Mouse (Mus musculus) intestine, postnatal 0 days (tissue): ENCODE results near the gene Mrc2. TPM values are rescaled to one million over a fixed set of nuclear protein-coding genes. Genes with fewer than 3 reads are reported as not detected.

Source experiments
- ATAC-seq: fragments of 200-750 bp; cut with Nextera tagmentation; 2 replicates; pipeline ENCODE4 v1.8.0; 2017; ENCODE audit warnings: mild to moderate bottlenecking, moderate TSS enrichment, moderate library complexity
- H3K27ac ChIP-seq: fragments of 300-500 bp; sonication (generic); 2 replicates; pipeline ENCODE4 v1.5.1; 2014; ENCODE audit warnings: mild to moderate bottlenecking, low read depth, low read length, moderate library complexity
- H3K27me3 ChIP-seq: fragments of 300-500 bp; sonication (generic); replicated peaks from 2 replicates; pipeline ENCODE4 v1.6.1; 2014; ENCODE audit warnings: low read length, mixed read lengths; ENCODE audit not compliant: control insufficient read depth, insufficient read depth
- H3K36me3 ChIP-seq: fragments of 300-500 bp; sonication (generic); 2 replicates; pipeline ENCODE4 v1.6.1; 2014; ENCODE audit warnings: mild to moderate bottlenecking, moderate library complexity; ENCODE audit not compliant: control insufficient read depth, insufficient read depth
- H3K4me1 ChIP-seq: fragments of 300-500 bp; sonication (generic); replicated peaks from 2 replicates; pipeline ENCODE4 v1.6.1; 2014; ENCODE audit warnings: antibody characterized with exemption, low read length, mixed read lengths; ENCODE audit not compliant: control insufficient read depth, insufficient read depth
- H3K4me2 ChIP-seq: fragments of 300-500 bp; sonication (generic); replicated peaks from 2 replicates; pipeline ENCODE4 v1.6.1; 2014; ENCODE audit warnings: low read depth, mild to moderate bottlenecking, moderate library complexity
- H3K4me3 ChIP-seq: fragments of 300-500 bp; sonication (generic); 2 replicates; pipeline ENCODE4 v1.5.1; 2014; ENCODE audit warnings: low read depth, low read length
- H3K9ac ChIP-seq: fragments of 300-500 bp; sonication (generic); 2 replicates; pipeline ENCODE4 v1.6.1; 2014; ENCODE audit warnings: mild to moderate bottlenecking, low read depth, low read length
- H3K9me3 ChIP-seq: fragments of 300-500 bp; sonication (generic); 2 replicates; pipeline ENCODE4 v1.6.1; 2016; ENCODE audit warnings: mixed run types; ENCODE audit not compliant: control insufficient read depth
- CTCF ChIP-seq: sonication (generic); IDR thresholded peaks from 2 replicates; pipeline ENCODE4 v1.5.1; 2016; ENCODE audit warnings: low read depth, mild to moderate bottlenecking, control low read depth, antibody characterized with exemption, moderate library complexity
- WGBS: fragments of 180-500 bp; shearing (Covaris S2); extraction: QIAGEN DNeasy Blood & Tissue Kit; methylation state at CpG from one replicate; pipeline ENCODE4 v1.1.7; 2014; 5-methylcytosine and 5-hydroxymethylcytosine counted together
- polyA plus RNA-seq: library from polyadenylated mRNA; unstranded; fragments of >200 nt; fragmentation: Nextera tagmentation; extraction: Ambion mirVana; gene quantifications from 2 replicates; pipeline ENCODE4 v1.2.1, GENCODE M21; 2015

Mrc2 gene
- polyA plus RNA-seq, 1 experiment from 2014 or later: 1.7 TPM

DNA sequence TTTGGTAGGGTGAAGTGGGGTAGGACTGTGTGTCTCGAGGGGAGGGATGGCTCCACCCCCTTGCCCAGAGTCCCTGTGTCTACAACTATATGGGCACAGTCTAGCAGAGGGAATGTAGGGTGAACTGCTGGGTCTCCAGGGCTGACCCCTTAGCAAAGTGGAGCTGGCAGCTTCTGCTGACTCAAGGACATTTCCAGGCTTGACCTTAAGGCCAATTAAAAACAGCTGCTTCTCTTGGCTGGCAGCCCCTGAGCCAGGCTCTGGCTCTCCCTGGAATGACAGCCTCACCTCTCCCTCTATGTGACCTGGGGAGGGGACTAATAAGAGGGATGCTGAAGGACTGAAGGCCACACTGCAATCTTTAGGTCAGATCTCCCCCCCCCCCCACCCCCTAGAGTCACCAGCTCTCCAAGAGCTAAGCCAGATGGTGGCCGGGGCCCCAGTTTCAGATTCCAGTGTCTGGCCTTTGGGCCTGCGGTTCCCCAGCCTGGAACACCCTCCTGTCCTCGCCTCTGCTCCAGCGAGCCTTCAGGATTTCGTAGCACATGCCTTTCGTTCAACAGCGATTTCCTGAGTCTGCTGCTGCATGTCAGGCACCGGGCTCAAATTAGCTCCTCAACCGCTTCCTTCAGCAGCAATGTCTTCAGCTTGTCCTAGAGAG, 20.7 kb downstream of the Mrc2 start:
- no peak for ATAC-seq
- Histone ChIP-seq H3K27ac (no peak overlapping the region), H3K4me1 (no peaks in the 10 kb centered on the region; the same call in 1 of the 2 replicates), H3K36me3 (no peaks in the 10 kb centered on the region), H3K9me3 (no peaks in the 10 kb centered on the region), H3K4me3 (no peak overlapping the region), H3K4me2 (no peak overlapping the region), H3K27me3 (no peaks in the 10 kb centered on the region), H3K9ac (no peak overlapping the region)
- WGBS: 56% methylated on average over 10 of the region's 10 CpGs
- TF ChIP-seq CTCF: no peak

DNA sequence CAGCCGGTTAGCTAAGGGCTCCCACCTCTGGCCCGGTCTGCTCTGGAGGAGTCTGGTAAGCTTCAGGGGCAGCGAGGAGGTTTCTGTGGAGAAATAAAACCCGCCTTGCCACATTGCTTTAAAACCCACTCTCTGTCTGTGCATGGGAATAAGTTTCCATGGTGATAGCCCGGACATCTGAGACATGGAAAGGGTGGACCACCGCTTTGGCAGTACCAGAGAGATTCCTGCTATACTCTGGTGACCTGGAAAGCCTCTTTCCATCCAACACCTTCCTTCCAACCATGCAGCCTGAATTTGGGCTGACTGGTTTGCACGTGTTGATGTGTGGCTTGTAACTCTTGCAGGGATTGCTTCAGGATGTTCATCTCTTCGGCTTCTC, 21.2 kb downstream of the Mrc2 start:
- no peak for ATAC-seq
- Histone ChIP-seq H3K9me3 (no peaks in the 10 kb centered on the region), H3K4me3 (no peak overlapping the region), H3K36me3 (no peaks in the 10 kb centered on the region), H3K27ac (no peak overlapping the region), H3K27me3 (no peaks in the 10 kb centered on the region), H3K4me2 (no peak overlapping the region), H3K9ac (no peak overlapping the region), H3K4me1 (no peaks in the 10 kb centered on the region; the same call in 1 of the 2 replicates)
- no peak for TF ChIP-seq CTCF
- WGBS: 67% methylated on average over 8 of the region's 8 CpGs

GRCm38 (mm10) chr11:105315296-105315695, 22.9 kb downstream of the Mrc2 start:
- Histone ChIP-seq H3K4me3 (no peak overlapping the region), H3K4me1 (no peaks in the 10 kb centered on the region; the same call in 1 of the 2 replicates), H3K27ac (no peak overlapping the region), H3K27me3 (no peaks in the 10 kb centered on the region), H3K36me3 (no peaks in the 10 kb centered on the region), H3K9ac (no peak overlapping the region), H3K4me2 (no peak overlapping the region), H3K9me3 (no peaks in the 10 kb centered on the region)
- WGBS: 88% methylated on average over 8 of the region's 8 CpGs
- ATAC-seq: no peak
- no peak for TF ChIP-seq CTCF

GRCm38 (mm10) chr11:105316121-105316520, 23.7 kb downstream of the Mrc2 start:
- no peaks in the 10 kb centered on the region for H3K9me3 ChIP-seq
- H3K4me2 ChIP-seq: no peak overlapping the region
- H3K4me3 ChIP-seq: no peak overlapping the region
- 93% methylated on average over 4 of the region's 4 CpGs for WGBS
- H3K27me3 ChIP-seq: no peaks in the 10 kb centered on the region
- no peak overlapping the region for H3K27ac ChIP-seq
- no peak for ATAC-seq
- no peaks in the 10 kb centered on the region for H3K36me3 ChIP-seq
- no peak for TF ChIP-seq CTCF
- no peaks in the 10 kb centered on the region; the same call in 1 of the 2 replicates for H3K4me1 ChIP-seq
- H3K9ac ChIP-seq: no peak overlapping the region

GRCm38 (mm10) chr11:105317769-105318168, 25.3 kb downstream of the Mrc2 start:
- Histone ChIP-seq H3K9me3 (no peaks in the 10 kb centered on the region), H3K27ac (no peak overlapping the region), H3K9ac (no peak overlapping the region), H3K27me3 (no peaks in the 10 kb centered on the region), H3K4me2 (no peak overlapping the region), H3K4me3 (no peak overlapping the region), H3K36me3 (no peaks in the 10 kb centered on the region), H3K4me1 (no peaks in the 10 kb centered on the region)
- no peak for ATAC-seq
- 89% methylated on average over 6 of the region's 6 CpGs for WGBS
- no peak for TF ChIP-seq CTCF

DNA sequence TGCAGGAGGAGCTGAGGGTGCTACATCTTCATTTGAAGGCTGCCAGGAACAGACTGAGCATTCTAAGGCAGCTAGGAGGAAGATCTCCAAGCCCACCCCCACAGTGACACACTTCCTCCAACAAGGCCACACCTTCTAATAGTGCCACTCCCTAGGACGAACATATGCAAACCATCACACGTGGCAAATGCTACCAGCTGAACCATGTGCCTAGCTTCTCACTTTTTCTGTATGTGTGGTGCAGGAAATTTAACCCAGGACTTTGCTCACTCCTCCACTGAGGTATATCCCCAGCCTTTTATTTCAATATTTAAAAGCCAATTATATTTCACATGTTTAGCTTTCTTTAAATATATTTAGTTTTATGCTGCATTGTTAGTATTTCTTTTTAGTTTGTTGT, 28.6 kb downstream of the Mrc2 start:
- Histone ChIP-seq H3K27ac (no peak overlapping the region), H3K4me2 (no peak overlapping the region), H3K4me1 (no peaks in the 10 kb centered on the region), H3K9ac (no peak overlapping the region), H3K36me3 (no peaks in the 10 kb centered on the region), H3K4me3 (no peak overlapping the region), H3K9me3 (no peaks in the 10 kb centered on the region), H3K27me3 (no peaks in the 10 kb centered on the region)
- no peak for TF ChIP-seq CTCF
- 65% methylated on average over 2 of the region's 2 CpGs for WGBS
- ATAC-seq: no peak

DNA sequence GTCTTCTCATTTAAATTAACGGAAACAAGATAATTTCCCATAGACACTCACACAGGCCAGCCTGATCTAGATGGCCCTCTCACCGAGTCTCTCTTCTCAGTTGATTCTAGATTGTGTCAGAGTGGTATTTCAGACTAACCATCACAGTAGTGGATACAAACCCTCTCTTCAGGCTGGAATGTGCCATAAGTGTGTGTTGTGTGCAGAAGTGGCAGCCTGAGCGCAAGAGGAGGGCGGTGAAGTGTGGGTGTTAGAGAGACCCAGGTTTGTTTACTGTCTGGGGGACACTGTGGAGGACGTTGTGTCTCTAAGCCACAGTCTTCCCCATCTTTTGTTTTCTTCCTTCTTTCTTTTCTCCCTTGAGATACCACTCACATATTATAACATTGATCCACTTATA, 31.1 kb downstream of the Mrc2 start:
- Histone ChIP-seq H3K9me3 (no peaks in the 10 kb centered on the region), H3K4me3 (no peak overlapping the region), H3K4me1 (no peaks in the 10 kb centered on the region), H3K4me2 (no peak overlapping the region), H3K36me3 (no peaks in the 10 kb centered on the region), H3K27ac (no peak overlapping the region), H3K27me3 (no peaks in the 10 kb centered on the region), H3K9ac (no peak overlapping the region)
- ATAC-seq: no peak
- TF ChIP-seq CTCF: no peak
- WGBS: 80% methylated on average over 5 of the region's 5 CpGs
